Mouse (Mus musculus) forebrain, embryonic 11.5 days (tissue): ENCODE measurements around the gene Sel1l2. TPM values are rescaled to one million over a fixed set of nuclear protein-coding genes. Genes with fewer than 3 reads are reported as not detected.

Experiments
- ATAC-seq: fragments of 200-750 bp; cut with Nextera tagmentation; replicated peaks from 2 replicates; pipeline ENCODE4 v1.8.0; 2017; ENCODE audit warnings: moderate TSS enrichment; ENCODE audit not compliant: low FRiP score
- DNase-seq: peaks from one replicate; pipeline ENCODE4 v3.0.0-alpha.2; 2017; ENCODE audit warnings: low spot score
- H3K27ac ChIP-seq: fragments of 300-500 bp; sonication (generic); 2 replicates; pipeline ENCODE4 v1.5.1; 2014; ENCODE audit warnings: low read depth, low read length
- H3K27me3 ChIP-seq: fragments of 300-500 bp; sonication (generic); 2 replicates; pipeline ENCODE4 v1.6.1; 2014; ENCODE audit warnings: mild to moderate bottlenecking, low read length, mixed read lengths; ENCODE audit not compliant: control insufficient read depth, insufficient read depth
- H3K36me3 ChIP-seq: fragments of 300-500 bp; sonication (generic); 2 replicates; pipeline ENCODE4 v1.6.1; 2014; ENCODE audit warnings: mild to moderate bottlenecking, low read length, moderate library complexity, mixed read lengths; ENCODE audit not compliant: control insufficient read depth, insufficient read depth
- H3K4me1 ChIP-seq: fragments of 300-500 bp; sonication (generic); replicated peaks from 2 replicates; pipeline ENCODE4 v1.6.1; 2014; ENCODE audit warnings: low read length, mixed read lengths; ENCODE audit not compliant: control insufficient read depth, insufficient read depth
- H3K4me2 ChIP-seq: fragments of 300-500 bp; sonication (generic); 2 replicates; pipeline ENCODE4 v1.6.1; 2014; ENCODE audit warnings: low read depth, mild to moderate bottlenecking, low read length, moderate library complexity, mixed read lengths; ENCODE audit not compliant: severe bottlenecking
- H3K4me3 ChIP-seq: fragments of 300-500 bp; sonication (generic); 2 replicates; pipeline ENCODE4 v1.5.1; 2014; ENCODE audit warnings: low read depth, low read length
- H3K9ac ChIP-seq: fragments of 300-500 bp; sonication (generic); 2 replicates; pipeline ENCODE4 v1.6.1; 2014; ENCODE audit warnings: low read length
- H3K9me3 ChIP-seq: fragments of 300-500 bp; sonication (generic); 2 replicates; pipeline ENCODE4 v1.6.1; 2016; ENCODE audit warnings: low read length, mixed read lengths; ENCODE audit not compliant: control insufficient read depth
- WGBS: fragments of 180-500 bp; shearing (Covaris S2); extraction: QIAGEN DNeasy Blood & Tissue Kit; methylation state at CpG from one replicate; pipeline ENCODE4 v1.1.7; 2014; 5-methylcytosine and 5-hydroxymethylcytosine counted together
- polyA plus RNA-seq: library from polyadenylated mRNA; unstranded; fragments of >200 nt; fragmentation: Nextera tagmentation; extraction: Ambion mirVana; gene quantifications from 2 replicates; pipeline ENCODE4 v1.2.1, GENCODE M21; 2014

Gene Sel1l2
- polyA plus RNA-seq, 1 experiment from 2014 or later: not detected

GRCm38 (mm10) chr2:140330508-140331306 is 58.8 kb downstream of the Sel1l2 start:
- no peaks in the 10 kb centered on the region for H3K4me1 ChIP-seq
- no peak overlapping the region for H3K9ac ChIP-seq
- no peak overlapping the region for H3K27ac ChIP-seq
- WGBS: 79% methylated on average over 5 of the region's 5 CpGs
- DNase-seq: no peak
- no peak overlapping the region for H3K4me3 ChIP-seq
- H3K9me3 ChIP-seq: no peaks in the 10 kb centered on the region
- H3K36me3 ChIP-seq: no peaks in the 10 kb centered on the region
- H3K4me2 ChIP-seq: no peak overlapping the region
- no peak for ATAC-seq
- no peaks in the 10 kb centered on the region for H3K27me3 ChIP-seq

- no peaks in the 10 kb centered on the region for H3K36me3 ChIP-seq
- no peak for DNase-seq
- no peaks in the 10 kb centered on the region for H3K27me3 ChIP-seq
- no peak for ATAC-seq
- H3K4me1 ChIP-seq: no peaks in the 10 kb centered on the region
- no peak overlapping the region for H3K9ac ChIP-seq
- H3K4me3 ChIP-seq: no peak overlapping the region
- no peak overlapping the region for H3K4me2 ChIP-seq
- no peak overlapping the region for H3K27ac ChIP-seq
- H3K9me3 ChIP-seq: no peaks in the 10 kb centered on the region
- 79% methylated on average over 3 of the region's 3 CpGs for WGBS
Measured at GRCm38 (mm10) chr2:140302976-140303708, 86.4 kb downstream of the Sel1l2 start.

- WGBS: 39% methylated on average over 4 of the region's 4 CpGs
- H3K27ac ChIP-seq: no peak overlapping the region
- no peak overlapping the region for H3K4me3 ChIP-seq
- no peak overlapping the region for H3K4me2 ChIP-seq
- ATAC-seq: no peak
- no peak overlapping the region for H3K9ac ChIP-seq
- no peaks in the 10 kb centered on the region for H3K27me3 ChIP-seq
- no peaks in the 10 kb centered on the region for H3K4me1 ChIP-seq
- no peaks in the 10 kb centered on the region for H3K9me3 ChIP-seq
- no peaks in the 10 kb centered on the region for H3K36me3 ChIP-seq
- no peak for DNase-seq
Measured at GRCm38 (mm10) chr2:140297155-140297554, 92.4 kb downstream of the Sel1l2 start.

GRCm38 (mm10) chr2:140293820-140294219 is 95.7 kb downstream of the Sel1l2 start:
- Histone ChIP-seq H3K9ac (no peak overlapping the region), H3K4me2 (no peak overlapping the region), H3K4me1 (no peaks in the 10 kb centered on the region), H3K27me3 (no peaks in the 10 kb centered on the region), H3K4me3 (no peak overlapping the region), H3K9me3 (no peaks in the 10 kb centered on the region), H3K27ac (no peak overlapping the region), H3K36me3 (no peaks in the 10 kb centered on the region)
- DNase-seq (no peak), ATAC-seq (no peak)
- 87% methylated on average over 2 of the region's 2 CpGs for WGBS

GRCm38 (mm10) chr2:140280808-140281207 is 108.7 kb downstream of the Sel1l2 start:
- no peak overlapping the region for H3K9ac ChIP-seq
- no peak overlapping the region for H3K4me3 ChIP-seq
- ATAC-seq (no peak), DNase-seq (no peak)
- H3K9me3 ChIP-seq: no peaks in the 10 kb centered on the region
- H3K27ac ChIP-seq: no peak overlapping the region
- H3K36me3 ChIP-seq: no peaks in the 10 kb centered on the region
- no peaks in the 10 kb centered on the region for H3K4me1 ChIP-seq
- 67% methylated on average over 8 of the region's 8 CpGs for WGBS
- no peak overlapping the region for H3K4me2 ChIP-seq
- H3K27me3 ChIP-seq: no peaks in the 10 kb centered on the region

GRCm38 (mm10) chr2:140255595-140256141 is 133.8 kb downstream of the Sel1l2 start:
- no peak for ATAC-seq
- H3K9ac ChIP-seq: no peak overlapping the region
- no peak overlapping the region for H3K4me2 ChIP-seq
- H3K4me3 ChIP-seq: no peak overlapping the region
- no peak overlapping the region for H3K27ac ChIP-seq
- no peak for DNase-seq
- H3K27me3 ChIP-seq: no peaks in the 10 kb centered on the region
- WGBS: 83% methylated on average over 2 of the region's 2 CpGs
- no peaks in the 10 kb centered on the region for H3K36me3 ChIP-seq
- H3K9me3 ChIP-seq: no peaks in the 10 kb centered on the region
- no peaks in the 10 kb centered on the region for H3K4me1 ChIP-seq

GRCm38 (mm10) chr2:140254256-140254655 is 135.2 kb downstream of the Sel1l2 start:
- no peaks in the 10 kb centered on the region for H3K4me1 ChIP-seq
- H3K9me3 ChIP-seq: no peaks in the 10 kb centered on the region
- 88% methylated on average over 7 of the region's 7 CpGs for WGBS
- DNase-seq: no peak
- H3K27me3 ChIP-seq: no peaks in the 10 kb centered on the region
- no peak overlapping the region for H3K27ac ChIP-seq
- H3K36me3 ChIP-seq: no peaks in the 10 kb centered on the region
- no peak overlapping the region for H3K9ac ChIP-seq
- H3K4me2 ChIP-seq: no peak overlapping the region
- no peak overlapping the region for H3K4me3 ChIP-seq
- no peak for ATAC-seq

- ATAC-seq: no peak
- DNase-seq: no peak
Measured at GRCm38 (mm10) chr2:140243105-140243504, 146.4 kb downstream of the Sel1l2 start.

More at GRCm38 (mm10) chr2:140243105-140243504, 146.4 kb downstream of the Sel1l2 start:
- WGBS: 97% methylated on average over 5 of the region's 5 CpGs
- Histone ChIP-seq H3K4me3 (no peak overlapping the region), H3K9me3 (no peaks in the 10 kb centered on the region), H3K27me3 (no peaks in the 10 kb centered on the region), H3K27ac (no peak overlapping the region), H3K9ac (no peak overlapping the region), H3K4me1 (no peaks in the 10 kb centered on the region), H3K36me3 (no peaks in the 10 kb centered on the region), H3K4me2 (no peak overlapping the region)
